Mouse (Mus musculus) layer of hippocampus, postnatal 25 days (tissue): ENCODE data around the gene Flywch2. TPM values are rescaled to one million over a fixed set of nuclear protein-coding genes. Genes with fewer than 3 reads are reported as not detected.

ENCODE experiments used
- DNase-seq, 2 experiments: peaks; one replicate each; pipeline ENCODE4 v3.0.0; 2022; ENCODE audit warnings: mixed read lengths in 2 of 2, low spot score in 1 of 2; ENCODE audit errors: extremely low spot score in 1 of 2
- total RNA-seq, 2 experiments: library from RNA; stranded (reverse); gene quantifications; 2 replicates each; pipeline ENCODE4 v1.2.3; 2021

The Flywch2 gene
- total RNA-seq, 2 experiments from 2014 or later: 11.3 to 18.4 TPM

DNA sequence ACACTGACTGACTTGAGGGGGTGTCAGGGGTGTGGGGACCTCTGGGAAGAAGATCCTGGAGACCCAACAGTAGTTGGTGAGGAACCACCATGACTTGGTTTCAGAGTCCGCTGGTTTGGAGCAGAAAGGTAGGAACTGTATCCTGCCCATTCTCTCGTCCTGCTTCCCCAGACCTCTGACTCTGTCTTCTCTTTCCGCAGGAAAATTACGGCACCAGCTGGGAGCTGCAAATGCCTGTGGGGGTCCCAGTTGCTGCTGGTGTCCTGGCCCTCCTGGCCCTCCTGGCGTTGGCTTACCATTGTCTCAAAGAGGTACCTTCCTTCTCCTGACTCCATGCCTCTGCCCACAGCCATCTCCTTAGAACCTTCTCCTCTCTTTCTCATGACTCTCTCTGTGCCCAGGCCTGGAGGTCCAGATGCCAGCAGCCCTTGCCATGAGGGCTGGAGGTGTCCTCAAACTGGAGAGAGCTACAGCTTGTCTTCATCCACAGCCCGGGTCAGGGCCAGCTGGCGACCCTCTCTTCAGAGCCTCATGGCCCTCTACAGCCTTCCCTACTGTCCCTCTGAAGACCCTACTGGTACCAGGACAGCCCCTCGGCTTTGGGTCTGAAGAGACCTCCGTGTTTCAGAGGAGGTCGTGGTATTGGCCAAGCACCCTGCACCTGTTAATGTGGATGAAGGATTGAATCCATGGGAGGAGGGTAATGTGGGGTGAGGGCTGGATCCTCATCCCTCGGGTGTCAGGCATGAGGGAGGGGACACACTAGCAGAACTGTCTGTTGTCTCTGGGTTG lies 36.3 kb downstream of the Flywch2 start:
- no peak for DNase-seq

DNA sequence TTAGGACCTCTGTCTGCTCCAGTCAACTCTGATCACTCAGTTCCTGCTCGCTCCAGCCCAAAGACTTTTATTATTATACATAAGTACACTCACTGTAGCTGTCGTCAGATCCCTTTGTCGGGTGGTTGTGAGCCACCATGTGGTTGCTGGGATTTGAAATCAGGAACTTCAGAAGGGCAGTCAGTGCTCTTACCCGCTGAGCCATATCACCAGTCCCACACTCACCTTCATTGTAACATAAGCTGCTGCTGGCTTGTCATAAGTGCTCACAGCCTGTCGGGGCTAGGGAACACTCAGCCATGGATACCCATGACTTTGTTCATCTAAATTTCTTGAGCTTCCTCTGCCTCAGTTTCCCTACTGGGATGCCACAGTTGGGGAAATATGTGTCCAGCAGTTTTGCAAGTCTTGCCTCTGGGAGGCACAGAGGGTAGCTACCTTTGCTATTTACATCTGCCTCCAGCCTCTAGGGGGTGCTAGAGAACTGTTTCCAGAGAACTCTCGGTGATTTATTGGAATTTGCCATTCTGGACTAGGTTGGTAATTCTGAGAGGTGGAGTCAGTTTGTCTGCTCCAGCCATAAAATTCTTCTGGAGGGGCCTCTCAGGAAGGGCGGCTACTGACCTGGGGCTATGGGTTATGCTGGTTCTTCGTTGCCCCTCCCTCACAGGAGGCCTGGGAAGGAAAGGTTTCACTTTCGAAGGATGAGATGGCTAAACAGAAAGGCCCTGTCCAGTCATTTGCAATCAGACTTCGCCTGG lies 37.1 kb downstream of the Flywch2 start:
- DNase-seq: peak in 1 of 2 experiments; percentile 73

DNA sequence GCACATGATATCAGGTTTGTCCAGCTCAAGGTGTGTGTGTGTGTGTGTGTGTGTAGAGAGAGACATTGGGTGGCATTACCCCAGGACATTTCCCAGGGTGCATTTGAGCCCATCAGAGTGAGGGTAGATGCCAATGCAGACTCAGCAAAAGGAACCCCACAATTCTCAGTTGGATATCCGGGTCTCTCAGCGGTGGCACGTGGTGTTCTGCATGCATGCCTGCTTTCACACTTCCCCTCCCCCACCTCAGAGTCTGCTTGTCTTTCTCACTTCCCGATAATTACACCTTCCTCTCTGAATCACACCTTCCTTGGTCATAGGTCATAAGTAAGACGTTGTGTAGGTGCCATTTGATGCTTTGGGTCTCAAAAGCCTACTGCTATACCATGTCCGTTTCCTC lies 37.9 kb downstream of the Flywch2 start:
- no peak for DNase-seq

GRCm38 (mm10) chr17:23747471-23747870 lies 38.4 kb downstream of the Flywch2 start:
- no peak for DNase-seq

DNA sequence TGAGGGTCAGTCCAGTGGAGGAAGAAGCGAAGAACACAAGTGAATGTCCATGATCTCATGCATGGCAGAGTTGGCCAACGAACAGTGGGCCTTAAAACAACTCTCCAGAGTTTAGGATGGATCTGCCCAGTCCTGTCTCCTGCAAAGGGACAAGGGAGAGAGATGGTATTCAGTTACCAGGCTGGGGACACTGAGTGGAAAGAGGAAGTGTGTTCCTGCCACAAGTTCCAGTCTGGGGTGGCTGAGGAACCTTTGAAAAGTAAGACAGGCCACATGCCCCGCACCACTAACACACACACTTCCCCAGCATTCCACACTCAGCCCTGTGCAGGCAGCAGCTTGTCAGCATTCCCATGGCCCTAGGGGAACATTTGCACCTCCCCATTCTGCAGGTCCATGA lies 39.1 kb downstream of the Flywch2 start:
- no peak for DNase-seq

DNA sequence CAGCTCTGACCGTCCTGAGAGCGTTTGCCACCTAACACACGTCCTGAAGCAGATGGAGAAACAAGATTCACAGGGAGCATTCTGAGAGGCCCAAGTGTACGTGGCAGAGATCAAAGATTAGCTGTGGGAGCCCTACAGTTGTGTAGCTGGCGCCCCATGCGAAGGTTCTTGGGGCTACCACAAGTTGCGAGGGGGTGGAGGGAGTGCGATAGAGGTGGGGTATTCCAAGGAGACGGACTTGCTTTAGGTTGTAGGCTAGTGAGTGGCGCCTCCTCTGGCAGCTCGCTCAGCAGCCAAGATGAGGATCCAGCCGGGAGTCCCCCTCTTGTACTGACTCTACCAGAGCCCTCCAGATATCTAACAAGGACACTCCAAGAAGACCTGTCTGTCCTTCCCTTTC lies 39.6 kb downstream of the Flywch2 start:
- DNase-seq: no peak

DNA sequence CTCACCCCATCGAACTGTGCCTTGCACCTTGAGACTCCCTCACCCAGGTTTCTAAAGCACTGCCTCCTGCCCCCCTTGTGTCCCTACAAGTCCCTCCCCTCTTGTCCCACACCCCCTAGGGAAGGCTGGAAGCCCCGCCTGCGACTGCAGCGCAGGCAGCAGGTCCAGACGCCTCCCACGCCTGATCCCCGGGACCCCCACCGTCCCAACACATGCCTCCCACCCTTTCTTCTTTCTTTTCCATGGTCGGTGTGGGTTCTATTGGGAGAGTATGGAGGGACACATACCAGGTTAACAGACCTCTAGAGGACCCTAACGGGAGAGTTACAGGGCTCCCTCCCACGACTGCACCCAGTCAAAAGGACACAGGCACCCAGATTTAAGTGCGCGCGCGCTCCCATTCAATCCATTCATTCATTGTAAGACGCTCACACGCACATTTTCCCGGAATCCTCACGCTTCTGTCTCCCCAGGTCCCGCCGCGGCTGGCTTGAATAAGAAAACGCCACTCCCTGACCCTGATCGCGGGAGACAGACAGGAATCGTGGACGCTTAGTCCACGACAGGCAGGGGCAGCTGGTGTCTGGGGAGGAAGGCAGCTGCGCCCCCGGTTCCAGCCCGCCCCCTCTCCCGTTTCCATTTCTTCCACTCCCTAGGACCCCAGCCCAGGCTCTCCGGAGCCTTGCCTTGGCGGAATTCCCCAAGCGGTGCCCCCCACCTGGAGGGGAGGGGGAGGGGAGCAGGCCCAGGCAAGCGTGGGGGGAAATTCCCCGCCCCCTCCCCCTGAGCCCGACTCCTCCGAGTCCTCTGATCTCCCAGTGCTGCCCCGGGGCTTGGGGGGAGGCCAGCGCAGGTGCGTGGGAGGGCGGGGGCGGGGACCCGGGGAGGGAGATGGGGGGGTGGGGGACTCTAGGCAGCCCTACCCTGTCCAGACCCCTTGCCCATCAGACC lies 40.3 kb downstream of the Flywch2 start, which contains the start of gene Kremen2:
Gene Kremen2 (minus strand): TSS at position 533 of the 951 bp plus-strand sequence.
- DNase-seq: no peak

DNA sequence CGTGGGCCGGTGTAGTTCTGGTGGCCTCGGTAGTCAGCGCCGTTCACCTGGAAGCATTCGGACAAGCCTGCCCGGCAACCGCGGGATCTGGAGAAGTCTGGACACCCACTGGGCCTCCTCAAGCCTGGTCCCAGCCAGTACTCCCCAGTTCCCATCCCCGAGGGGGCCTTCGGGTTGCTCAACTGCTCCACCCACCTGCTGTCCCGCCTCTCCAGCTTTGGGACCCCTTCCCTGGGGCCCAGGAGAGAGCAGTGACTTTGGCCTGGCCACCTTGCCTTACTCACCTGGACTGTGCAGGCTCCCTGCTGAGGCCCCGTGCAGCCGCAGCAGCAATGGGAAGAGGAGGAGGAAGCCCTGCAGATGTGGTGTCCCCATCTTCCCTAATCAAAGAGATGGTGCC lies 41.2 kb downstream of the Flywch2 start:
- no peak for DNase-seq

DNA sequence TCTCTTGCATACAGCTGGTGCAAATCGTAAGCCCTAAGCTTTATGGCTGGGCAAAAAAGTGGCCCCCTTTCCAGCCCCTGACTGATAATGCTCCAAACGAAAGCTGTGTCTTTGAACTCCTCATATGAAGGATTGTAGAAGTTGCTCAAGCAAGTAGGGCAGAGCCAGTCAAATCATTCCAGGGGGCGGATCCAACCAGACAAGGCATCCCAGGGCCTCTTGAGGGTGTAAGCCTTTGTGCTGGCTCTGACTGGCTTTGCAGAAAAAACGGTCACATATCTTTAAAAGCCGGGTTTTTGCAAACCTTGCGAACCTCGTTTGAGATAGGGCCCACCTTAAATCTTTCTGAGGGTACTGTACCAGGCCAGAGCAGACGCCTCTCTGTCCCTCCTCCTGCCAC lies 41.8 kb downstream of the Flywch2 start:
- DNase-seq: no peak

DNA sequence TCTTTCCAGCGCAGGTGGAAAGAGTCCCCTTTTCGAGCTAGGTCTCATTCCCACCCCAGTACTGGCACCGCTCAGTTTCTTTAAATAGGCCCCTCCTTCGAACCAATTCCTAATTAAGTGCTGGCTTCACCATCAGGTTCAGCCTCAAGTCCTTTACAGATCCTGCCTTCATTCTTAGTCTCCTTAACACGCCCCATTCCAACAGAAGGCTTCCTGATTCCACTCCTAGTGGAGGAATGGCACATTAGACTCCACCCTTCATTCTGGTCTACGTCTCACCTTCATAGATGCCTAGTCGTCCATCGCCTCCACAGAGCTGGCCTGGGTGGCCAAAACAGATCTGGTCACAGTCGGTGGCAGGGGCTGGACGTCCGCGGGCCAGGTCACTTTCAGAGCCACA lies 42.9 kb downstream of the Flywch2 start:
- DNase-seq: no peak

DNA sequence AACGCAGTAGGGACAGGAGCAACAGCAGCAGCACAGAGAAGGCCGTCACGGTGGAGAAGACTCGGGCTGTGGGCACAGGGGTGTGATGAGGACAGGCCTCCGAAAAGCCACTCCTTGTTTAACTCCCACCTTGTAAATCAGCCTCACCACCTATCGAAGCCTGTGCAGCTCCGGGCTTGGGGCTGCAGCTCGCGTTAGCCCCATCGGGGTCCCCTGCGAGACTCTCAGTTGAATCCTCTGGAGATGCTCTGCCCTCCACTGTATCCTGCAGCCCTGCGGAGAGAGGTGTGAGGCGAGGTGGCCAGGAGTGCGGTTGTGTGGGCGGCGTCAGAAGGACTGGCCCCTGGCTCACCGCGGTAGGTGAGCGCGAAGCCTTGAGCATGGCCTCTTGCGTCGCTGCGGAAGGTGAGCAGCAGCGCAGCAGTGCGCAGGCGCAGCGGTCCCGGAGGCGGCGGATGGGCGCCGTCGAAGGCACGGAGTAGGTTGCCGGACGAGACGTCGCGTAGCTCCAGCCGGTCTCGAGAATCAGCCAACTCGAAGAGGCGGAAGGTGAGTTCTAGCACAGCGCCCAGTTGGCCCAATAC lies 43.6 kb downstream of the Flywch2 start:
- DNase-seq: no peak

GRCm38 (mm10) chr17:23741359-23742209 lies 44.3 kb downstream of the Flywch2 start:
- no peak for DNase-seq

DNA sequence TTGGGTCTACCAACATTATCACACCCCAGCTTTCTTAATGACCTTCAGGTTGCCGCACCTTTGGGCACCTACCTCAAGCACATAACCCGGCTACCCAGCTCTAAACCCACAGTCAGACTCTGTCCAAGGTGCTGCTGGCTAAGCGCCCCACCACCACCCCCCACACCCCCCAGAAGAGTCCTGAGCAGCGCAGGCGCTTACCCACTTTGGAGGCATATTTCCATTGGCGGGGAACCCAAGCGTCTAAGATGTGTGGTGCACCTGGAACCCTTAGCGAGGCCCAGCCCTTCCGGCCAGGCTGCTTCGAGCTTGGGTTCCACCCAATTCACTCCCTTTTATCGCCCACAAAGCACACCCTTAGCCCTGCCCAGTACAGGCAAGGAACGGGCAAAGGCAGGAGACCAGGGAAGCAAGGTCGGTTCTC lies 45.3 kb downstream of the Flywch2 start, which contains the start of gene Paqr4:
Gene Paqr4 (minus strand): TSS at position 270 of the 424 bp plus-strand sequence.
- DNase-seq: no peak

DNA sequence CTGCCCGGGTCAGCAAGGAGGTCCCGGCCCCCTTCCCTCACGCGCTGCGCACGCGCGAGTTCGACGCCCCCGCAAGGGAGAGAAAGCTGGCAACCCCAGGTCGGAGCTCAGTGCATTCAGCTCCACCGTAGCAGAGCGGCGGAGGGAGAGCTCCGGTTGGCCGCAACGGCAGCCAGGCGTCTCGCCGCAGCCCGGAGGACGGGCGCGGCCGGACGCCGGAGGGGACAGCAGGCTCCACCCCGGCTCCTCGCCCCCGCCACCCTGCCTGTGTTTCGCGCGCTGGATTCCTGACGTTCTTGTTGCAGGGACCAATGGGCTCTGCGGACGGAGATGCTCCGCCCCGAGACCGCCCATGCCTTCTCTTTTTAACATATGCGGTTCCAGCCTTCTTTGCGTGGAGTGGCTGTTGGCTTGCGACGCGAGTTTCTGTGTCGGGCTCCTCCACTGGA lies 45.7 kb downstream of the Flywch2 start:
- peak; percentile 75 to 85 for DNase-seq

- DNase-seq: peak in 1 of 2 experiments; percentile 45
Observed at GRCm38 (mm10) chr17:23739202-23740135, 46.4 kb downstream of the Flywch2 start.

DNA sequence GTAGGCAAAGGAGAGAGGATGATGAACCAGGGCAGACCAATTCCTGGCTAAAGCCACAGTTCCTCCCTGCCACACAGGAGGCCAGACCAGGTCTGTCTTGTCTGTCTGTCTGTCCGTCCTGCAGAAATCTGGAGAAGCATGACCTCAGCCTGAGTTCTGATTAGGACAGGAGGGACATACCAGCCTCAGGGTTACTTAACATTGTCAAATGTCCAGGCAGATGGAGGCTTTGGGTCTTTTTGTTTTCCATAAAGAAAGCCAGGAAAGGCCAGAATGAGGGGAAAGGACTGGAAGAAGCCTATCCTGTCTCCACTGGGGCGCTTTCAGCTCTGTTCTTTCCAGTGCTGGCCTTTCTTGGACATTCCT lies 47.1 kb downstream of the Flywch2 start:
- no peak for DNase-seq

GRCm38 (mm10) chr17:23737493-23738445 lies 48.1 kb downstream of the Flywch2 start:
- no peak for DNase-seq
